Comparison of ENCODE assay signal across 8 mouse cellular contexts in genomic region chr1:134962821-134963220, GRCm38 (mm10). TPM values are rescaled to one million over a fixed set of nuclear protein-coding genes. Genes with fewer than 3 reads are reported as not detected.
A peak's percentile ranks its signal among the peaks of the same experiment; 100 is the strongest.
DNase-seq lines count a peak whose midpoint lies in the region; ATAC-seq and TF ChIP-seq lines count a peak whose summit lies in the region.

No protein-coding gene starts in this region.

- H3K4me1 ChIP-seq in heart, embryonic 12.5 days (replicated peaks): peaks cover 14% of the 10 kb centered on the region
- peaks cover 6% of the 10 kb centered on the region; the same call in 1 of the 2 replicates for H3K4me1 ChIP-seq in heart, embryonic 16.5 days (ENCODE audit: control insufficient read depth, insufficient read depth, low read length)
- H3K4me1 ChIP-seq in liver, adult 2 months (ENCODE audit: control insufficient read depth, insufficient read depth, low read length): peaks cover 3% of the 10 kb centered on the region; the same call in 1 of the 2 replicates
- peaks cover 14% of the 10 kb centered on the region for H3K4me1 ChIP-seq in neural tube, embryonic 13.5 days (replicated peaks)

- peak overlapping the region; percentile 50 for H3K27ac ChIP-seq in heart, embryonic 12.5 days (ENCODE audit: poor library complexity, severe bottlenecking)
- peak overlapping the region; percentile 60 for H3K27ac ChIP-seq in heart, embryonic 16.5 days (ENCODE audit: low read length)
- H3K27ac ChIP-seq in liver, adult 2 months (replicated peaks; ENCODE audit: insufficient read depth, low read depth, low read length): no peak overlapping the region
- no peak overlapping the region for H3K27ac ChIP-seq in neural tube, embryonic 13.5 days (replicated peaks)

- H3K9me3 ChIP-seq in heart, embryonic 12.5 days (replicated peaks): no peaks in the 10 kb centered on the region
- H3K9me3 ChIP-seq in heart, embryonic 16.5 days (replicated peaks; ENCODE audit: control insufficient read depth, low read length): no peaks in the 10 kb centered on the region
- no peaks in the 10 kb centered on the region for H3K9me3 ChIP-seq in neural tube, embryonic 13.5 days

- DNase-seq in heart, adult 11 months: no peak
- peak; percentile 58 for DNase-seq in brain, embryonic 14.5 days (ENCODE audit: low read depth)
- peak; percentile 50 for DNase-seq in liver, adult 2 months (ENCODE audit: extremely low read depth, low read depth, low spot score)
- DNase-seq in layer of hippocampus, postnatal 10 days (ENCODE audit: low spot score in 2 of 2): no peak
- DNase-seq in yolk sac, embryonic 10.5 days (ENCODE audit: low spot score): no peak

- H3K4me3 ChIP-seq in heart, embryonic 12.5 days: peak overlapping the region; percentile 64
- peak overlapping the region; percentile 77 for H3K4me3 ChIP-seq in heart, embryonic 16.5 days (ENCODE audit: low read length)
- peak overlapping the region; percentile 89 for H3K4me3 ChIP-seq in liver, adult 2 months (ENCODE audit: insufficient read depth, low read depth, low read length)
- H3K4me3 ChIP-seq in neural tube, embryonic 13.5 days: peak overlapping the region; percentile 71

- H3K36me3 ChIP-seq in heart, embryonic 12.5 days: peaks cover 14% of the 10 kb centered on the region
- 0 out of 2 replicates have a peak, but pooled peaks cover 2% of the 10 kb centered on the region for H3K36me3 ChIP-seq in heart, embryonic 16.5 days (ENCODE audit: control insufficient read depth, insufficient read depth)
- no peaks in the 10 kb centered on the region for H3K36me3 ChIP-seq in liver, adult 2 months (ENCODE audit: control insufficient read depth, insufficient read depth, low read length)
- H3K36me3 ChIP-seq in neural tube, embryonic 13.5 days: no peaks in the 10 kb centered on the region

- WGBS in heart, embryonic 12.5 days: 3% methylated on average over 11 of the region's 11 CpGs
- 4% methylated on average over 11 of the region's 11 CpGs for whole genome bisulfite sequencing in heart, embryonic 16.5 days
- under 1% methylated on average over 11 of the region's 11 CpGs for WGBS in liver, adult 2 months
- 5% methylated on average over 11 of the region's 11 CpGs for WGBS in neural tube, embryonic 13.5 days

- peak; percentile 56 for ATAC-seq in heart, embryonic 12.5 days (ENCODE audit: insufficient number of reproducible peaks, low FRiP score)
- ATAC-seq in heart, embryonic 16.5 days (replicated peaks; ENCODE audit: extremely low read depth, insufficient read depth, low FRiP score): peak; percentile 69; the same call in 1 of the 2 replicates
- peak; percentile 65; the same call in 1 of the 2 replicates for ATAC-seq in neural tube, embryonic 13.5 days (ENCODE audit: low read depth)

- no peaks in the 10 kb centered on the region for H3K27me3 ChIP-seq in heart, embryonic 12.5 days (replicated peaks)
- H3K27me3 ChIP-seq in heart, embryonic 16.5 days (ENCODE audit: control insufficient read depth, insufficient read depth, low read length): no peaks in the 10 kb centered on the region
- H3K27me3 ChIP-seq in liver, adult 2 months (ENCODE audit: control insufficient read depth, insufficient read depth, low read length): no peaks in the 10 kb centered on the region
- 0 out of 2 replicates have a peak, but pooled peaks cover 5% of the 10 kb centered on the region for H3K27me3 ChIP-seq in neural tube, embryonic 13.5 days

- TF ChIP-seq CTCF in brain, embryonic 14.5 days (IDR thresholded peaks at IDR 0.05; ENCODE audit: borderline replicate concordance, extremely low read depth, insufficient read depth, insufficient read length): no peak
- TF ChIP-seq CTCF in liver, adult 2 months (IDR thresholded peaks at IDR 0.05; ENCODE audit: low read depth, low read length): peak; percentile 35

- no peaks in the 10 kb centered on the region for H3K79me2 ChIP-seq in liver, adult 2 months (ENCODE audit: control insufficient read depth, insufficient read depth, low read length)

- H3K9ac ChIP-seq in heart, embryonic 12.5 days: peak overlapping the region; percentile 78
- peak overlapping the region; percentile 78 for H3K9ac ChIP-seq in heart, embryonic 16.5 days (ENCODE audit: low read length)
- H3K9ac ChIP-seq in liver, adult 2 months (ENCODE audit: low read depth, low read length): no peak overlapping the region; the same call in 1 of the 2 replicates
- peak overlapping the region; percentile 65 for H3K9ac ChIP-seq in neural tube, embryonic 13.5 days

- no peak for TF ChIP-seq POLR2A in brain, embryonic 14.5 days (IDR thresholded peaks at IDR 0.05; ENCODE audit: borderline replicate concordance, extremely low read depth, insufficient read depth, insufficient read length, poor library complexity, severe bottlenecking)
- no peak for TF ChIP-seq POLR2A in liver, adult 2 months (IDR thresholded peaks at IDR 0.05; ENCODE audit: extremely low read depth, insufficient read depth, low read length)

- H3K4me2 ChIP-seq in heart, embryonic 12.5 days: peak overlapping the region; percentile 75
- H3K4me2 ChIP-seq in heart, embryonic 16.5 days (ENCODE audit: low read depth, low read length): peak overlapping the region; percentile 80
- H3K4me2 ChIP-seq in neural tube, embryonic 13.5 days: peak overlapping the region; percentile 69

RNA-seq across cellular contexts. Expression of gene Ube2t, which starts 0.5 kb away (rescaled TPM):
- polyA plus RNA-seq in heart, embryonic 12.5 days (2016; fragmentation: Nextera tagmentation; extraction: Ambion mirVana): 46.6 and 48.7 TPM in 2 replicates
- 10.1 and 20.2 TPM in 2 replicates for polyA plus RNA-seq in brain, embryonic 14.5 days (2012; rRNA removed)
- 49.7 and 54.6 TPM in 2 replicates for polyA plus RNA-seq in heart, embryonic 16.5 days (2015; fragmentation: Nextera tagmentation; extraction: Ambion mirVana)
- 1.1 and 1.8 TPM in 2 replicates for total RNA-seq in liver, adult 2 months (2014; rRNA removed)
- 0.19 and 0.43 TPM in 2 replicates for polyA plus RNA-seq in liver, adult 2 months (2012; rRNA removed)
- polyA plus RNA-seq in neural tube, embryonic 13.5 days (2015; fragmentation: Nextera tagmentation; extraction: Ambion mirVana): 11.7 and 12.9 TPM in 2 replicates
- total RNA-seq in layer of hippocampus, postnatal 10 days (2021): 1 to 10 TPM; 2.1 to 4.2 TPM

RNA-seq across cellular contexts. Expression of gene Ppp1r12b, which starts 7.1 kb away (rescaled TPM):
- polyA plus RNA-seq in heart, embryonic 12.5 days (2016; fragmentation: Nextera tagmentation; extraction: Ambion mirVana): 29.6 and 31.2 TPM in 2 replicates
- polyA plus RNA-seq in brain, embryonic 14.5 days (2012; rRNA removed): 9.7 and 16.8 TPM in 2 replicates
- 24.2 and 30.4 TPM in 2 replicates for polyA plus RNA-seq in heart, embryonic 16.5 days (2015; fragmentation: Nextera tagmentation; extraction: Ambion mirVana)
- total RNA-seq in liver, adult 2 months (2014; rRNA removed): 4.7 and 5.0 TPM in 2 replicates
- 1.4 and 2.2 TPM in 2 replicates for polyA plus RNA-seq in liver, adult 2 months (2012; rRNA removed)
- polyA plus RNA-seq in neural tube, embryonic 13.5 days (2015; fragmentation: Nextera tagmentation; extraction: Ambion mirVana): 10.5 and 12.6 TPM in 2 replicates
- total RNA-seq in layer of hippocampus, postnatal 10 days (2021): 10 to 100 TPM; 64.2 to 70.2 TPM

Comparison
In these comparisons a context has a peak if more than half of its experiments do, and no peak if none do; other contexts are left out.
1. H3K27ac ChIP-seq: peak in heart, embryonic 12.5 days (single experiment) and heart, embryonic 16.5 days (single experiment); none in liver, adult 2 months (single experiment) and neural tube, embryonic 13.5 days (single experiment).
2. DNase-seq: peak in brain, embryonic 14.5 days (single experiment) and liver, adult 2 months (single experiment); none in heart, adult 11 months (single experiment), layer of hippocampus, postnatal 10 days (0 of 2) and yolk sac, embryonic 10.5 days (single experiment).
3. Peak in every context shown above with its lines, with median percentiles within 50 percentile points of each other: ATAC-seq, H3K4me2 ChIP-seq and H3K4me3 ChIP-seq.